Mouse (Mus musculus) urinary bladder, adult 2 months (tissue): ENCODE results near the gene Cux1. TPM values are rescaled to one million over a fixed set of nuclear protein-coding genes. Genes with fewer than 3 reads are reported as not detected.
"Not testable (repeated sequence)": the region's sequence is repeated elsewhere in the genome, so short reads cannot be mapped to it uniquely, and the experiment has no call there.

Experiments
- DNase-seq: peaks from one replicate; pipeline ENCODE4 v3.0.0; 2022; ENCODE audit warnings: low spot score
- polyA plus RNA-seq: library from polyadenylated mRNA; depleted of rRNA; stranded (reverse); fragments of >200 nt; gene quantifications from 2 replicates; pipeline ENCODE4 v1.2.3, GENCODE M21; 2012

Gene Cux1
- polyA plus RNA-seq, 1 experiment, result 36.8 TPM

- DNase-seq, result no peak
Measured at GRCm38 (mm10) chr5:136472846-136473245, 94.4 kb downstream of the Cux1 start.

GRCm38 (mm10) chr5:136470985-136471735 lies 96.1 kb downstream of the Cux1 start:
- not testable (repeated sequence) for DNase-seq

- no peak for DNase-seq
Measured at GRCm38 (mm10) chr5:136469301-136469700, 98.0 kb downstream of the Cux1 start.

GRCm38 (mm10) chr5:136467360-136467999 lies 99.8 kb downstream of the Cux1 start:
- DNase-seq, result no peak

GRCm38 (mm10) chr5:136465770-136466406 lies 101.4 kb downstream of the Cux1 start:
- no peak for DNase-seq

- no peak for DNase-seq
Measured at GRCm38 (mm10) chr5:136465366-136465765, 101.9 kb downstream of the Cux1 start.

GRCm38 (mm10) chr5:136464849-136465248 lies 102.4 kb downstream of the Cux1 start:
- DNase-seq, result no peak

- DNase-seq, result no peak
Measured at GRCm38 (mm10) chr5:136464128-136464527, 103.2 kb downstream of the Cux1 start.

GRCm38 (mm10) chr5:136462613-136463012 lies 104.7 kb downstream of the Cux1 start:
- DNase-seq, result no peak

GRCm38 (mm10) chr5:136459901-136460300 lies 107.4 kb downstream of the Cux1 start:
- DNase-seq, result no peak

- no peak for DNase-seq
Measured at GRCm38 (mm10) chr5:136458893-136459499, 108.3 kb downstream of the Cux1 start.

GRCm38 (mm10) chr5:136458102-136458863 lies 109.0 kb downstream of the Cux1 start:
- no peak for DNase-seq

- DNase-seq, result no peak
Measured at GRCm38 (mm10) chr5:136456395-136456794, 110.9 kb downstream of the Cux1 start.

GRCm38 (mm10) chr5:136452681-136453080 lies 114.6 kb downstream of the Cux1 start:
- DNase-seq, result no peak

GRCm38 (mm10) chr5:136449801-136450200 lies 117.5 kb downstream of the Cux1 start:
- DNase-seq, result no peak

- no peak for DNase-seq
Measured at GRCm38 (mm10) chr5:136445967-136446366, 121.3 kb downstream of the Cux1 start.

GRCm38 (mm10) chr5:136442238-136443187 lies 124.8 kb downstream of the Cux1 start:
- no peak for DNase-seq

- no peak for DNase-seq
Measured at GRCm38 (mm10) chr5:136429647-136430046, 137.6 kb downstream of the Cux1 start.

GRCm38 (mm10) chr5:136428498-136429060 lies 138.7 kb downstream of the Cux1 start:
- no peak for DNase-seq
